Mouse (Mus musculus) left cerebral cortex, postnatal 4 days (tissue): ENCODE measurements at regions not wholly inside any gene's neighbourhood (a gene's known extent, or its start where the extent isn't known, plus 50 kb on each side); places are given as distances from the start of the nearest gene placed in this dataset.

Source experiments
- DNase-seq: peaks from one replicate; pipeline ENCODE4 v3.0.0-alpha.2; 2022
- intact Hi-C: fragments of 180-260 bp; cut with DNase I; formaldehyde crosslinking; loops from one replicate; pipeline ENCODE4 v1.15.1; 2025

DNA sequence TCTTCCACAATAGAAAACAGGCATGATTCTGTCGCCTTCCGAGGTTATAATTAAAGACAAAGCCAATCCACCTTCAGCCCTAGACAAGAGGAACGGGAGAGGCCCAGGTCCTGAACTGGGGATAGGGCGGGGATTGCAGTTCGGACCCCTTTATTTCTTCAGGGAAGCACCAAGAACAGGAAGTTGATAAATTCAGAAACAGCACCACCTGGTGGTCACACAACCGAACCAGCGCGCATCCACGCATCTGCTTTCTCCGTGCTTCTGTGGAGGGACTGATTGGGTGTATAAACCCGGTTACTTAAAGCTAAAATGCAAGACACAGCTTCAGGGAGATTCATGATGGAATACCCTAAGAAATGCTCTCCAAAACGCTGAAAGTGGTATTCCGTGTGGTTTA is 233.2 kb downstream of the Rps15a start:
- DNase-seq = peak; percentile 84
- intact Hi-C loops = loop anchor here (5.0 kb wide), 1 partner anchor 501 kb away; the partner anchor contains the start of gene Xylt1

- intact Hi-C loops = no loop called here
- peak; percentile 15 for DNase-seq
Observed at GRCm38 (mm10) chr7:117878903-117879302, 237.1 kb downstream of the Rps15a start.

DNA sequence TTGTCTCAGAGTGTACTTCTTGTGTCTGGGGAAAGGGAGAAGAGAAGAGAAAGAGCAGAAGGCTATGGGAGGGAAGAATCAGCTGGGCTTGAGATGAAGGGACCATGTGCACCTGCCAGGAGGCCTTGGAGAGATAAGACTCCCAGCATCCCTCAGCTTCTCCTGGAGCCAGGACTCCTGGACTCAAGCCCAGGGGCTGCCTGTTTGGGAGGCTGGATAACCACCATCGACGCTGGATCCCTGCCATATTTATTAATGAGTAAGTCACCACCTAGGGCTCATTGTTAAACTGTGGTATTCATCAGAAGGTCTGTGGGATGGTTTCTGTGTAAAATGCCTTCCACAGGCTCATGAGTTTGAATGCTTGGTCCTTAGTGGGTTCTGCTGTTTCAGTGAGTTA is 240.7 kb downstream of the Rps15a start:
- intact Hi-C loops = no loop called here
- DNase-seq = peak; percentile 80

DNA sequence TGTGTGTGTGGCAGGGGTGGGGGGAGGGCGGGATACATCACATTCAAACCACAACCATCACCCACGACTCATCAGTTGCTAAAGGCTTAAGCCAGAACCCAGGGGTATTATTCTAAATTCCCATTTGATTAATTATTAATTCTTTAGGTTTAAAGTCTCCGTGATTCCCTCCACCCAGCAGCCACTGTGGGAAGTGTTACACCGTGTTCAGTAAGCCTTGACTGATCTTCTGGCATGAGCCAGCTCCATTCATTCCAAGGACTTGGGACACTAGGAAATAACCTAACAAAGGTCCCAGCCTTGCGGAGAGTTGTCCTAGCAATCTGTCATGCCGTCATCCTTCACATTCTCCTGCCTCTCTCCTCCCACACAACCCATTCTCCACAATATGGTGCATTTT is 256.6 kb downstream of the Rps15a start:
- intact Hi-C loops = no loop called here
- DNase-seq = no peak

DNA sequence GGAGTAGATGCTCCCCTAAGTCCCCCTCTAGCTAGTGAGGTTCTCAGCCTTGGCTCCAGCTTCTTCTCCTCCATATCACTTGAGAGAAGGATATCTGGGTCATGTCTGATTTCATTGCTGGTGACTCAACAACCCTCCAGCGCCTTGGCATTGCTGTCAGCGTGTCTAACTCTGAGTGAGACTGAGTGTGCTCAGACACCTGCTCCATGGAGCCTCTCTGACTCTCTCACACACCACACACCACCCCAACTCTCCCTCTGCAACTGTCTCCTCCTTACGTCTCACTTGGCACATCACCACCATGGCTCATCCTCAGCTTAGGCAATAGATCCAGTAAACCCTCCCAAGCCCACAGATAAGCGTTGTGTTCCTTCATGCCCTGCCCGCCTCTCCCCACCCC is 260.0 kb downstream of the Rps15a start:
- DNase-seq = no peak
- intact Hi-C loops = no loop called here

DNA sequence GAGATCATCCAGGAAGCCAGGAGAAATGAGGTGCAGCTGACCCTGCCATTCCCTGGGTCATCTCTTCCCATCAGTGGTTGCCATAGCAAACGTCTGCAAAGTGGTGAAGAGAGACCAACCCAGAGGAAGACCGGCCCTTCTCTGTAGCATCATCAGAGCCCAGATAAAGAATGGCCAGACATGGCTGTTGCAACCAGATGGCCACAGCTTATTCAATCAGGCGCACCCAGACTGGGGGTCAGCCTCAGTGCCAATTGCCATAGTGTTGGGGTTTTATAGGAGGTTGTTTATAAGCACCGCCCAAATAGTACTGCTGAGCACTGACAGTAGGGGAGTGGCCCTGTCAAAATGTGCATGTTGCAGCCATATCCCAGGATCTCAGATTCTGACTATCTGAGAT is 262.3 kb downstream of the Rps15a start:
- intact Hi-C loops = no loop called here
- peak; percentile 22 for DNase-seq

DNA sequence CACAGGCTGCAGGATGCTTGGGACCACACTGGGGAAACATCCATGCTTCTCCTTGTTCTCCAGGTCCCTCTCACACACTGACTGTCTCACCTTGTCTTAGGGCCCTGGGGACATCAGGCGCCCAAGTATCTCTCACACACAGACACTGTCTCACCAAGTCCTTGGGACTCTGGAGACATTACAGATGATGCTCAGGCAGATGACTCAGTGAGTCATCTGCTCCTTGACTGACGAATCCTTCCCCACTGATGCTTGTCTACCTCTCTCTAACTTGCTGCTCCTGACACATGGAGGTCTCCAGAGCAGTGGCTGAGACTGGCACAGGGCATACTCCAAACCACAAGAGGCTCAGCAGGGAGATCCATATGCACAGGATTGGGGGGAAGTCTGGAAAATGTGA is 263.1 kb downstream of the Rps15a start:
- intact Hi-C loops = no loop called here
- no peak for DNase-seq

- intact Hi-C loops = no loop called here
- no peak for DNase-seq
Observed at GRCm38 (mm10) chr7:117850822-117851221, 265.2 kb downstream of the Rps15a start.

DNA sequence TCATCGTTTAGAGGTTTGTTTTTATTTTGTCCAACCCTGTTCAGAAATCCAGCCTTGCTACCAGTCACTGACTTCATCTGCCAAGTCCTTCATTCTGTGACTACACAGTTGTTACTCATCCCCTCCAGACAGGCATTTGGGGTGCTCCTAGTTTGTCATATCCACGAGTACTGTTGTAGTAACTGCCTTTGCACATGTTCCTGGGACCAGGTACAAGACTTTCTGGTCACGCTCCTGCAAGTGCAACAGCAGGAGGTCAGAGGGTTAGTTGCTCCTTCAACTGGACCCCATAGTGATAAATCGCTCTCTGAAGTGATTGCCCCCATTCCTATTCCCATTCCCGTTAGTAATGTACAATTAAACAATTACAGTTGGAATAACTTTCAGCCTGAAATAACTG is 269.9 kb downstream of the Rps15a start:
- DNase-seq = no peak
- intact Hi-C loops = no loop called here

DNA sequence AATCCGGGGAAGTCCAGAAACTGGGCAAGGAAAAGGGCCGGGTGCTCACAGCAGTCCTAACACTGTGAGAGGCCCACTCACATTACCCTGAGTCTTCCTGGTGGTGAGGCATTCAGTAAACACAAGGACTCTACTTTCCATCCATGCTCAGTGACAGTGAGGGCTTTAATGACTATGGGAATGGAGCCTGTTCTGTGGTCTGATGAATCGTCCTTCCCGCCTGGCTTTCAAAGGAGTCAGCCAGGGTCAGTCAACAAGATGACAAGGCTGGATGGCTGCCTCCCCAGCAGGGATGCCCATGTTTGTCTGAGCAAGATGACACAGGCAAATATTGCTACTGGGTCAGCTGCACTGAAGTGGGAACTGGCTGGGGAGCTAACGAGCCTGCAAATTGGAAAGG is 273.2 kb downstream of the Rps15a start:
- intact Hi-C loops = no loop called here
- DNase-seq = peak; percentile 65

DNA sequence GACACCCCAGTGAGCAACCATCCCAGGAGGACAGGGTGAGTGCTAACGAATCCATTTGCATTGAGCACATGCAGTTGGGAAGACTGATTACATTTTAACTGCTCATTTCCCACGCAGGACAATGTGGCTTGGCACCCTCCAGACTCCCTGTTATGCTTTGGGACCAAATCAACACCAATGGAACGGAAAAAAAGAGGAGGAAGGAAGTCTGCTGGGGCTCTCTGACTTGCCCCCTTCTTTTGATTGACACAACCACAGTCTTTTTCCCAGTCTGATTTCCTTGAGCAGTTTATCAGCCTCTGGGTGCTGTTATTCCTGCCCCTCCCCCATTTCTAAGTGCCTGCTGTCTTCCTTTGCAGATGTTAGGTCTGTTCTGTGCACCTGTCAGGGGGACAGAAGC is 321.0 kb downstream of the Rps15a start:
- intact Hi-C loops = no loop called here
- no peak for DNase-seq

DNA sequence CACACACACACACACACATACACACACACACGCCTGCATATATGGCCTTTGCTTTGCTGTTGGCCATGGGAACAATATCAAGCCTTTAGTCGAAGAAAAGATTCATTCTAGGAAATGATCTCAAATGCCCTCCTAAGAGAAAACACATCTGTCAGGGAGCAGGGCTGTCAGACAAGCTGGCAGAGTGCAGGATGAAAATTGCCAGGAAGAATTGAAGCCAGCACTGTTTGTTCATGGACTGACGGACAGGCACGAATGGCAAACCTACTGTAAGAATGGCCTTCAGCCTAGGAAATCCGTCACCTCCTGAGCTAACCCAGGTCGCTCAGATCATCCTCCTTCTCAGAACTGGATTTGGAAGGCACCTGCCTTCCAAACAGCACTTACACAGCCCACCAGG is 322.0 kb downstream of the Rps15a start:
- intact Hi-C loops = no loop called here
- DNase-seq = peak; percentile 13

DNA sequence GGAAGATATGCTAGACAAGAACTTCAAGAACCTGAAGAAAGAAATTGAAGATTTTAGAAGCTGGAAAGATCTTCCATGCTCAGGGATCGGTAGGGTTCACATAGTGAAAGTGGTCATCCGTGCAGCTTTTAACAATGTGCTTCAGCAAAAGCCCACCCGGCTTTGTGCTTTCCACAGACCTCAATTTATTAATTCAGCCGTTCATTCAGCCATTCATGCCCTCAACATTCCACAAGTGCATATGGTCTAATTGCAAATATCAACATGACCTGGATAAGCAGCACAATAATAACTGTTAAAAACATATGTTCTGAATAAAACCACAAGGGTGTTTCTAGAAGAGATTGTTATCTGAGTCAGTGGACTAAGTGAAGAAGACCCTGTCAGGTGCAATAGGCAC is 323.5 kb downstream of the Rps15a start:
- DNase-seq = no peak
- intact Hi-C loops = no loop called here

DNA sequence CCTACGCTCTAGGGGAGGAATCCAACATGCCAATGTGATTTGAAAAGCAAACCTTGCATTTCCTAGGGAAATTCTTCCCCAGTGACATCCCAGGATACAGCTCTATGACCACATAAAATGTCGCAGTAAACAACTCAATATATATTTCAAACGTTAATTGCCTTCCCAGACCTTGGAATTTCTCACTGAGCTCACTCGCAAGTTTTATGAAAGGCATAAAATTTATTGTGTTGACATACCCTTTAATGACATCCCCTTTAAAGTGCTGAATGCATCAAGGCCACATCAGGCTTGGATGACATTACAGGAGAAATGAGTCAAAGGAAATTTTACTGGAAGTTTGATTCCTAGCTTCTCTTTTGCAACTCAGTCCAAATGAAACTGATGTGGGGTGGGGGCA is 337.0 kb downstream of the Rps15a start:
- DNase-seq = no peak

DNA sequence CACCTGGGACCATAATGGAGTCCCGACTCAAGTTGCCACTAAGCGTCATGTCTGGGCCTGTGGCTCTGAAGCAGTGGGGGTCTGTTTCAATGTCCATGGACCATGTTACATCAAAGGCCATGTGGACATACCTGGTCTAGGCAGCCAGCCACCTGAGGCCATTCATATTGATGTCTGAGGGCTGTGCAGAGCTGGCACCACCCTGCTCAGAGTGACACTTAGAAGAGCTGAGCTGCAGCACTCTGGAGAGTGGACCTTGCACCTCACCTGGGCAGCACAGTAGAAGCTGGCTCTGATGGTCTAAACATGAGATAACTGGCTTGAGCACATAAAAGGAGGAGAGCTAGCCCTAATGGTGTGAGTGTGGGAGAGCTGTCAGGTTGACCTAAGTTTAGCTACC is 338.1 kb downstream of the Rps15a start:
- DNase-seq = no peak
- intact Hi-C loops = no loop called here

More for the DNA sequence above, 337.0 kb downstream of the Rps15a start:
- intact Hi-C loops = no loop called here

GRCm38 (mm10) chr7:117771836-117772235 is 344.2 kb downstream of the Rps15a start:
- DNase-seq = no peak
- intact Hi-C loops = no loop called here

DNA sequence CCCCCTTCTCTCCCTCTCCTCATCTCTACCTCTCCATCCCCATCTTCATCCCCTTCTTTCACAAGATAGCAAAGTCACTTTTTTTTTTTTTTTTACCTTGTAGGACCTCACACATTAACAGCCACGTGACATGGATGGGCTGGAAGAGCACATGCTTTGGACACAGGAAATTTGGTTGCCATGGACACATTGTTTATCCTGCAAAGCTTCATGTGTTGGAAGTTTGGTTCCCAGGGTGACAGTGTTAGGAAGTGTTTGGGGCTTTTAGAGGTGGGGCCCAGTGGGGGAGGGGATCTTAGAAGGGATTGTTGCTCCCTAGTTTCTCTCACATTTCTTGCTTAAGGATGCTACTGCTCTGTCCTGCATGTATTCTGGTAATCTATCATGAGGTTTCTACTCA is 356.5 kb downstream of the Rps15a start:
- intact Hi-C loops = no loop called here
- no peak for DNase-seq

GRCm38 (mm10) chr7:117757033-117757432 is 359.0 kb downstream of the Rps15a start:
- intact Hi-C loops = no loop called here
- no peak for DNase-seq

- intact Hi-C loops = no loop called here
- no peak for DNase-seq
Observed at GRCm38 (mm10) chr7:117755830-117756229, 360.2 kb downstream of the Rps15a start.

GRCm38 (mm10) chr7:117753296-117753695 is 362.7 kb downstream of the Rps15a start:
- peak; percentile 62 for DNase-seq
- intact Hi-C loops = no loop called here

DNA sequence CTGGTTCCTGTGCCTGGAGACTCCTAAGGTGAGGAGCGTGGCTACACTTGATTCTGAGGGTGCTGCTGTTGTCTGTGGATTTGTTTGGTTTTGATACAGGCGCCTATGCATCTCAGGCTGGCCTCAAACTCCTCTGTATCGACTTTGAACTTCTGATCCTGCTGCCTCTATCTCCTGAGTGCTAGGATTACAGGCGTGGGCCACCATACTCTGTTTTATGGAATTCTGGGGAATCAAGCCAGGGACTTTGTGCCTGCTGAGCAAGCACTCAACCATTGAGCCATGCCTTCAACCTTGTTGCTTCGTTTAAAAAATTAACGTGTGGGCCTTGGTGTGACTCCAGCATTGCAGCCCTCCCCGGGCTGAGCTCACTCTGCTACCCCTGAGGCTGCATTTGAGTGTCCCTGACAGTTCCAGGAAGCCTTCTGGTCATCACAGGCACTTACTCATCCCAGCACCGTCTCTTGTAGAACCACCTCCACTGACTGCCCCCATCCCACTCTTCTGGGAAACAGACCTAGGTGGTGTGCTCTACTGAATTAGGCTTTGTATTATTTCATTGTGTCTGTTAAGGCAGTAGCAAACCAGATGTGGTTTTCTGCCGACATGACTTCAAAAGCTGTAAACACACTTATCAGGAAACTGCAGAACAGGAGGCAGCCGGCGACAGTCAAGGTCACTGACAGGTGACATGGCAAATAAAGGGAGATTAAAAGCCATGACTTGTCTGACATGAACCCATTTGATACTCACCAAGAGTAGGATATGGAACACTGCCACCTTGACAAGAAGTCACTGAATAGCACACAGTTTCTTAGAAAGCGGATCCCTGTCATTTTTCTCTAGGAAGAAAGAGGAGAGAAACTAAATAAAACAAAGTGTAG is 363.4 kb downstream of the Rps15a start:
- no peak for DNase-seq
- intact Hi-C loops = no loop called here

GRCm38 (mm10) chr7:117747991-117748390 is 367.2 kb downstream of the Xylt1 start:
- no peak for DNase-seq
- intact Hi-C loops = no loop called here

DNA sequence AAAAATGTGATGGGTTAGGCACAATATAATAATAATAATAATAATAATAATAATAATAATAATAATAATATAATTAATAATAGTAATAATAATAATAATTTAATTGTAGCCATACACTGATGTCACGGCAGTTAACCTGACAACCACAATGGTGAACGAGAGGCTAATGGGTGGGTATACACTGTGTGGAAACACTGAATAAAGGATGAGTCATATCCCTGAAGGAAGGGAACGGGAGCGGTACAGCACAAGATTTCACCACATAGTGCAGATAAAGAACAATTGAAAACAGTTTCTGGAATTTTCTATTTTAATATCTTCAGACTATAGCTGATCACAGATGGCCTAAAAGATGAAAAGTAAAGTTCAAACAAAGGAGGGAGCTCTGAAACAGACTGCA is 365.6 kb downstream of the Xylt1 start:
- DNase-seq = no peak
- intact Hi-C loops = no loop called here
